Mouse (Mus musculus): ENCODE results near the gene Rab3a.

DNA sequence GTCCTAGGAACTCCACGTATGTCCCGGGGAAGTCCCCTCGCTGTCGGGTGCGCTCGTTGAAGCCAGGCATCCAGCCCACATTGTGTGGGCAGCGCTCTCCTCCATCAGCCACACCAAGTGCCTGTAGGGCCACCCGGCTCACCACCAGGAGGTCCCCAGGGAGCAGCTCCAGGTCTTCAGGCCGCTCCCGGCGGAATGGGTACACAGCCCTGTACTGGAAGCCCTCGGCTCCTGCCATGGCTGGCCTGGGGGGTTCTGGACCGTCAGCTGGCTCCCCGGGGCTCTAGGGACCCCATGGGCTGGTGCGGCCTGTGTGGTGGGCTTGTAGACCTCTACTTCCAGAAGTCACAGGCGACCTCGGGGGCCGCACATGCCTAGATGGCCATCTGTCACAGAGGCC, 20.3 kb downstream of the Rab3a start:
- no peak for TF ChIP-seq CTCF (IDR thresholded peaks at IDR 0.05; ENCODE audit: low read depth)
- no peak for TF ChIP-seq EP300 (IDR thresholded peaks at IDR 0.05; ENCODE audit: low read depth)
